Mouse (Mus musculus) liver, postnatal 0 days (tissue): ENCODE results near the gene Stard13. TPM values are rescaled to one million over a fixed set of nuclear protein-coding genes. Genes with fewer than 3 reads are reported as not detected.

ENCODE experiments used
- ATAC-seq: fragments of 200-750 bp; cut with Nextera tagmentation; 2 replicates; pipeline ENCODE4 v1.8.0; 2017; ENCODE audit warnings: mild to moderate bottlenecking, moderate library complexity
- DNase-seq: peaks from one replicate; pipeline ENCODE4 v3.0.0-alpha.2; 2016
- H3K27ac ChIP-seq: fragments of 300-500 bp; sonication (generic); 2 replicates; pipeline ENCODE4 v1.5.1; 2014; ENCODE audit warnings: antibody characterized with exemption, moderate library complexity, mild to moderate bottlenecking, low read depth
- H3K27me3 ChIP-seq: fragments of 300-500 bp; sonication (generic); 2 replicates; pipeline ENCODE4 v1.6.1; 2014; ENCODE audit warnings: low read length, control low read depth, mixed read lengths; ENCODE audit not compliant: insufficient read depth
- H3K36me3 ChIP-seq: fragments of 300-500 bp; sonication (generic); replicated peaks from 2 replicates; pipeline ENCODE4 v1.6.1; 2014; ENCODE audit warnings: mild to moderate bottlenecking, control low read depth, low read length, moderate library complexity, mixed read lengths; ENCODE audit not compliant: insufficient read depth
- H3K4me1 ChIP-seq: fragments of 300-500 bp; sonication (generic); 2 replicates; pipeline ENCODE4 v1.6.1; 2014; ENCODE audit warnings: antibody characterized with exemption, mild to moderate bottlenecking, control low read depth; ENCODE audit not compliant: insufficient read depth
- H3K4me2 ChIP-seq: fragments of 300-500 bp; sonication (generic); 2 replicates; pipeline ENCODE4 v1.6.1; 2014; ENCODE audit warnings: low read depth, mild to moderate bottlenecking, low read length, moderate library complexity, mixed read lengths
- H3K4me3 ChIP-seq: fragments of 300-500 bp; sonication (generic); 2 replicates; pipeline ENCODE4 v1.5.1; 2014; ENCODE audit warnings: low read depth, low read length
- H3K9ac ChIP-seq: fragments of 300-500 bp; sonication (generic); replicated peaks from 2 replicates; pipeline ENCODE4 v1.6.1; 2014; ENCODE audit warnings: mild to moderate bottlenecking, moderate library complexity
- H3K9me3 ChIP-seq: fragments of 300-500 bp; sonication (generic); 2 replicates; pipeline ENCODE4 v1.6.1; 2016; ENCODE audit warnings: mild to moderate bottlenecking, control low read depth, low read length, mixed read lengths
- CTCF ChIP-seq: sonication (generic); IDR thresholded peaks from 2 replicates; pipeline ENCODE4 v1.5.1; 2016; ENCODE audit warnings: antibody characterized with exemption, low read depth
- EP300 ChIP-seq: IDR thresholded peaks from 2 replicates; pipeline ENCODE4 v1.6.1; 2016; ENCODE audit warnings: antibody characterized with exemption, low read depth, mild to moderate bottlenecking
- WGBS: fragments of 180-500 bp; shearing (Covaris S2); extraction: QIAGEN DNeasy Blood & Tissue Kit; methylation state at CpG from one replicate; pipeline ENCODE4 v1.1.7; 2014; ENCODE audit not compliant: insufficient replicate concordance; 5-methylcytosine and 5-hydroxymethylcytosine counted together
- polyA plus RNA-seq: library from polyadenylated mRNA; unstranded; fragments of >200 nt; fragmentation: Nextera tagmentation; extraction: Ambion mirVana; gene quantifications from 2 replicates; pipeline ENCODE4 v1.2.1, GENCODE M21; 2015

Gene Stard13
- polyA plus RNA-seq, 1 experiment from 2014 or later, result 1.0 TPM

GRCm38 (mm10) chr5:151071430-151071829, 162.2 kb downstream of the Stard13 start:
- H3K4me2 ChIP-seq, result no peak overlapping the region
- ATAC-seq (no peak), DNase-seq (no peak)
- no peaks in the 10 kb centered on the region; the same call in 1 of the 2 replicates for H3K36me3 ChIP-seq
- no peak for TF ChIP-seq EP300
- no peak for TF ChIP-seq CTCF
- no peaks in the 10 kb centered on the region for H3K4me1 ChIP-seq
- 60% methylated on average over 6 of the region's 6 CpGs for WGBS
- no peak overlapping the region for H3K9ac ChIP-seq
- H3K9me3 ChIP-seq, result peaks cover 2% of the 10 kb centered on the region; the same call in 1 of the 2 replicates
- H3K4me3 ChIP-seq, result no peak overlapping the region
- H3K27me3 ChIP-seq, result no peaks in the 10 kb centered on the region
- no peak overlapping the region for H3K27ac ChIP-seq

DNA sequence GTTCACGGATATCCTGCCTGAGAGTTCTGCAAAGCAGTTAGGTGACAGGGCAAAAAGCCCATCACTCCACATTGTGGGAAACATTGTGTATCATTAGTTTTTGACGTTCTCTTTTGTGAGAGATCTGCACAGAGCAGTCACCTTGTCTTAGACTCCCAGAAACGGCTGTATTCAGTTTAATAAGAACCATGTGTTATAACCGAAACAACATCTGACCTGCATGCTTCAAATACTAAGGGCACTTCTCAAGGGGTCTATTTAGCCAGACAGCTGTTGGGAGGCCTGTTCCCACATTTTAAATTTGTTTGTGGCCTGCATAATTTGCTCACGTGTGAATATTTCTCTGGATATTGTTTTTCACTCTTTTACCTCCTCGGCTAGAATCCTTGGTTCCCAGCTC, 162.7 kb downstream of the Stard13 start:
- Histone ChIP-seq H3K4me3 (no peak overlapping the region), H3K9me3 (peaks cover 2% of the 10 kb centered on the region; the same call in 1 of the 2 replicates), H3K4me2 (no peak overlapping the region), H3K9ac (no peak overlapping the region), H3K27me3 (no peaks in the 10 kb centered on the region), H3K36me3 (no peaks in the 10 kb centered on the region; the same call in 1 of the 2 replicates), H3K4me1 (no peaks in the 10 kb centered on the region), H3K27ac (no peak overlapping the region)
- DNase-seq (no peak), ATAC-seq (no peak)
- no peak for TF ChIP-seq EP300
- TF ChIP-seq CTCF, result no peak
- 77% methylated on average over 6 of the region's 6 CpGs for WGBS

DNA sequence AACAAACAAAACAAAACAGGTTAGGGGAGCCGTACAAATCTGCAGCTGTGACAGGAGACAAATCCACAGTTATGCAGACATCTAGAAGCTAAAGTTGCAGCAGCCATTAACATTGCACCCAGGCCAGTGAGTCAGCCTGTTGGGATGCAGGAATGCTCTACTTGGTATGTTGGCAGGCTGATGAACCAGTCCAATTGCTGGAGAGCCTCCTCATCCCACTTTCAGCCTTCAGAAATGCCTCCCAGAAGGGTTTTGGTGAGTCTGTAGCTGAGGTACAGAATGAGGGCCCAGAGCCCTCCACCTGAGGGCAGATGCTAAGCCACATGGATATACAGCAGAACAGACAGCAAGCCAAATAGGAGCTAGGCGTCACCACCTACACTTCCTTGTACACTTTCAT, 164.1 kb downstream of the Stard13 start:
- H3K27ac ChIP-seq, result no peak overlapping the region
- 85% methylated on average over 2 of the region's 2 CpGs for WGBS
- no peak overlapping the region for H3K9ac ChIP-seq
- DNase-seq, result no peak
- H3K27me3 ChIP-seq, result no peaks in the 10 kb centered on the region
- H3K4me3 ChIP-seq, result no peak overlapping the region
- H3K4me2 ChIP-seq, result no peak overlapping the region
- H3K36me3 ChIP-seq, result no peaks in the 10 kb centered on the region; the same call in 1 of the 2 replicates
- TF ChIP-seq EP300 (no peak), CTCF (no peak)
- H3K9me3 ChIP-seq, result no peaks in the 10 kb centered on the region
- ATAC-seq, result no peak
- H3K4me1 ChIP-seq, result no peaks in the 10 kb centered on the region

DNA sequence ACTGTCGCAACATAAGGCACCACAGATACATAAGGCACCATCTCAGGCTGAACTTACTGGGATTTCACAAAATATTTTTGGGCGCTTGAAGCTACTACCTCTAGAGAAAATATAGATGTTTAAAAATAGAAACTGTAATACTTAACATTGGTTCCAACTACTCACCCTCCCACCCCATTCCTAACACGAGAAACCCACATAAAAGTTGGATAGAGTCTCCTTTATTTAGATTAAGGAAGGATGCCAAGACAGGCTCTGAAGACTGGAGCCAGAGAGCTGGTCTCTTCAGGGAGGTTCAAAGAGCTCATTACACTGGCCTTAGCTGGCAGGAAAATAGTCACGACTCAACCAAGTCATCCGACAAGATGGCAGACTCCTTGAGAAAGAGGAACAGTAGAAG, 167.6 kb downstream of the Stard13 start:
- TF ChIP-seq EP300 (no peak), CTCF (no peak)
- no peak for ATAC-seq
- Histone ChIP-seq H3K4me2 (no peak overlapping the region), H3K27me3 (no peaks in the 10 kb centered on the region), H3K4me1 (no peaks in the 10 kb centered on the region), H3K36me3 (no peaks in the 10 kb centered on the region; the same call in 1 of the 2 replicates), H3K9ac (no peak overlapping the region), H3K4me3 (no peak overlapping the region), H3K9me3 (no peaks in the 10 kb centered on the region), H3K27ac (no peak overlapping the region)
- whole genome bisulfite sequencing, result 77% methylated on average over 5 of the region's 5 CpGs
- DNase-seq, result no peak

DNA sequence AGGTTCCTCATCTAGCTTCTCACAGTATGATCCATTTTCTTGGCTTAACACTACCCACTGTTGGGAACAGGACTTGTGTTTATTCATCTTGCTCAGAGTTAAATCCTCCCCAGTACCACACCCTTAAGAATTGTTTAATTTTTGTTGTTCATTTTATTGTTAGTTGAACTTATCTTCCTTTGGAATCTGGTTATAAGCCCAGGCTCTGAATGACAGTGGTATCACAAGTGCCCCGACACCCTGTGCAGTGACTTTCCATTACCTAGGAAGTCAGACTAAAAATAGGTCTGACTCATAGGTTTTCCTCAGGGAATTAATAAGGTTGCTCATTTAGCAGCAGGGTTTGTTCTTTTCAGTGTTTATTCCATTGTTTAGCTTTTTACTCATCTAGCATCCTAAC, 168.4 kb downstream of the Stard13 start:
- no peak for TF ChIP-seq CTCF
- no peak for TF ChIP-seq EP300
- no peak overlapping the region for H3K27ac ChIP-seq
- no peaks in the 10 kb centered on the region for H3K27me3 ChIP-seq
- no peaks in the 10 kb centered on the region; the same call in 1 of the 2 replicates for H3K36me3 ChIP-seq
- WGBS, result 74% methylated on average over 1 of the region's 1 CpGs
- no peak overlapping the region for H3K4me2 ChIP-seq
- DNase-seq, result no peak
- no peak for ATAC-seq
- no peak overlapping the region for H3K9ac ChIP-seq
- no peaks in the 10 kb centered on the region for H3K9me3 ChIP-seq
- H3K4me1 ChIP-seq, result no peaks in the 10 kb centered on the region
- H3K4me3 ChIP-seq, result no peak overlapping the region

DNA sequence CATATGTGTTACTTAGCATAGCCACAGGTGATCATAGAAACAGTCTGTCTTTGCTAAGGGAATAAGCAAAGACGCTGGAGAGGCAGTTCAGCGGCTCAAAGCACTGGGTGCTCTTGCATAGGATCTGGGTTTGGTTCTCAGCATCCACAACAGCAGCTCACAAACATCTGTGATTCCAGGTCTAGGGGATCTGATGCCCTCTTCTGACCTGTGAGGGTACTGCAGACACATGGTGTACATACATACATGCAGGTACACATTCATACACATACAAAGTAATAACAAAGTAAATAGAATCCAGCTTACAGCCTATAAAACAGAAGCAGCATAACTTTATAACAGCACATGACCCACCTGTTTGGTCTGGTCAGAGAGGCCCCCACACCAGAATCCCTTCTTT, 171.7 kb downstream of the Stard13 start:
- no peak overlapping the region for H3K4me2 ChIP-seq
- no peak for ATAC-seq
- H3K9ac ChIP-seq, result no peak overlapping the region
- no peak for DNase-seq
- H3K4me1 ChIP-seq, result peaks cover 6% of the 10 kb centered on the region; the same call in 1 of the 2 replicates
- whole genome bisulfite sequencing, result 92% methylated on average over 2 of the region's 2 CpGs
- H3K27ac ChIP-seq, result no peak overlapping the region
- H3K4me3 ChIP-seq, result no peak overlapping the region
- H3K27me3 ChIP-seq, result no peaks in the 10 kb centered on the region
- TF ChIP-seq CTCF, result peak; percentile 16
- TF ChIP-seq EP300, result no peak
- H3K9me3 ChIP-seq, result no peaks in the 10 kb centered on the region
- H3K36me3 ChIP-seq, result no peaks in the 10 kb centered on the region; the same call in 1 of the 2 replicates

DNA sequence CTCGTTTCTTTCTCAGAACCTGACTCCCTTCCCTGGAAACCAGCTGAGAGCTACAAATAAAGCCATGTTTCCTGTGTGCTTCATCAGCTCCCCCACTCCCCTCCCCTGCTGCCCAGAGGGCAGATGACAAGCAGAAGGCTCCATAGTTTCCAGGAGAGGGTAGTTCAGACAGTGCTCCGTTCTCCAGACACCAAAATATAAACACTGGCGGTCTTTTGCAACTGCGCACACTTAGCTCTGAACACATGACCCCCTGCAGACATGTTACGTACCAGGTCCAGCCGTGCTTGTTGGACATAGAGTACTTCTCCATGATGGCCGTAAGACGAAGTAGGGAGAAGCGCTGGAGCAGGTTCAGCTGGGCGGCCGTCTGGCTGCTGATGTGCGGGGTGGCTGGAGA, 173.2 kb downstream of the Stard13 start:
- no peaks in the 10 kb centered on the region for H3K27me3 ChIP-seq
- TF ChIP-seq EP300, result no peak
- TF ChIP-seq CTCF, result no peak
- 82% methylated on average over 12 of the region's 12 CpGs for WGBS
- no peak overlapping the region for H3K9ac ChIP-seq
- no peaks in the 10 kb centered on the region for H3K9me3 ChIP-seq
- DNase-seq, result no peak
- ATAC-seq, result no peak
- H3K27ac ChIP-seq, result no peak overlapping the region
- no peak overlapping the region for H3K4me2 ChIP-seq
- no peaks in the 10 kb centered on the region; the same call in 1 of the 2 replicates for H3K36me3 ChIP-seq
- no peak overlapping the region for H3K4me3 ChIP-seq
- H3K4me1 ChIP-seq, result peaks cover 7% of the 10 kb centered on the region; the same call in 1 of the 2 replicates
